Mouse (Mus musculus) liver, adult (tissue): ENCODE data around the gene Marcks.

Experiments used
- GATA4 ChIP-seq: IDR thresholded peaks from 2 replicates; pipeline ENCODE4 v1.6.1; 2014; ENCODE audit warnings: mild to moderate bottlenecking, low read length; ENCODE audit not compliant: insufficient replicate concordance

Marcks gene

DNA sequence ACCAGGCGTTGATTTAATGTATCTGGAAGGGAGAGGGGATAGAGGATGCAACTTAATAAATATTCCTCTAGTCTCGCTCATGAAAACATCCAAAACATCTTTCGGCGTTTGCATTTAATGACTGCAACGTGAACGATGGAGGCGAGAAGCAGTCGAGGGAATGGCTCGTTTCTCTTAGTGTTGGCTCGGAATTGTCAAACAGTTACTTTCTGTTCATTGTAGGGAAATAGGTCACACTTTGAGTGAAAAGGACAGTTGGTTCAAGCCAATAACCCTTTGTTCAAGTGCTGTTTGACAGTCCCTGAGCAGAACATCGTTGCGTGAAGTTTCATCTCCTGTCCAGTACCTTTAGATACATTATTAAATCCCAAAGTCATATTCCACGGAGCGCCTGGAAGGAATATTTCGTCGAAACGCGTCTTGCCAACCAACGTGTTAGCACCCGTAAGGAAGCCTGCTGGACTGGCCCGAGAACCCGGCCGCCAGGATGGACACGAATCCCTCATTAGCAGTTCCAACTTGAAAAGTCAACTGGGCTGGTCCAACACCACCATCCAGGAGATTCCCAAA is 1.5 kb upstream of the Marcks start:
- TF ChIP-seq GATA4, result no peak

DNA sequence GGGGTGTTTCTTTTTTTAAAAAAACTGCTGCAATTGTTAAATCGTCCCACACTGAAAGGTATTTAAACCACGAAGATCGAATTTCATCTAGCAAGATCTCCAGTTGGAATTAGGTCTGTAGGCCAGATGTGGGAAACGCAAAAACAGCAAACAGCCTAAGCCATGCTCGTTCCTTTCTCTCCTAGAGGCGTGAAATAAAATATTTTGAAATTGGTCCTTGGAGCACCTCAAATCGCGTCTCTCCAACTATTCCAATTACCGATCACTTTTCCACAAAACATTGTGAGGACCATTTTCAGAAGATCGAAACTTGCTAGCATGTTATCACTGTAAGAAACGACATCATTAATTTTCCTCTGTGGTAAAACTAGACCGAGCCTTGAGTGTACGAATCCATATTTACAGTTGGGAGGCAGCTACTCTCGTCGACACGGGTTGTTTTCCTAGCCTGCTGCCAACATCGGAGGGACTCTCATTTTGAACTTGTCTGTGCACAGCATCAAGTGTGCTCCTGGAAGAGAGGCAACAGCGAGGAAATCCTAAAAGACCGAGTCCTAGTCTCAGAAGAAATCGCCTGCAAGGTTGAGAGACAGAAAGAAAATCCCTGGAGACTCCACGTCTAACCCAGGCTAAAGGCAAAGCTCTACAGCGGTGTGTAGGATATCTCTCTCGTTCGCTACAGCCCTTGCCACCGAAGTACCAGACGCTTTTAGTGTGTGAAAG is 884 bp upstream of the Marcks start:
- TF ChIP-seq GATA4, result no peak

DNA sequence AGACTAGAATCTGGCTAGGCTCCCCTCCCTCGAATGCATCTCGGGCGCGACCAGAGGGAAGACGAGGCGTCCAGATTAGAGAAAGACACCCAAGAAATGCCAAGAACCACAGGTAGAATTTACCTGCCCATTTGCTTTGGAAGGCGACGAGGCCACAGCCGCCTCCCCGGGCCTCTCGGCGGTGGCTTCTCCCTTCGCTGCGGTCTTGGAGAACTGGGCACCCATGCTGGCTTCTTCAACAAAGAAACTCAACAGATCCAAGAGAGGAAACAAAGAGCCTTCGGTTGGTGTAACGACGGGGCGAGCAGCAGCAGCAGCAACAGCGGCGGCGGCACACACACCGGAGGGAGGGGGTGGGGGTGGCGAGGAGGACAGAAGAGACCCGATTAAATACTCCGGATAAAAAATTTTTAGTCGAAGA is 399 bp downstream of the Marcks start:
- TF ChIP-seq GATA4, result no peak

DNA sequence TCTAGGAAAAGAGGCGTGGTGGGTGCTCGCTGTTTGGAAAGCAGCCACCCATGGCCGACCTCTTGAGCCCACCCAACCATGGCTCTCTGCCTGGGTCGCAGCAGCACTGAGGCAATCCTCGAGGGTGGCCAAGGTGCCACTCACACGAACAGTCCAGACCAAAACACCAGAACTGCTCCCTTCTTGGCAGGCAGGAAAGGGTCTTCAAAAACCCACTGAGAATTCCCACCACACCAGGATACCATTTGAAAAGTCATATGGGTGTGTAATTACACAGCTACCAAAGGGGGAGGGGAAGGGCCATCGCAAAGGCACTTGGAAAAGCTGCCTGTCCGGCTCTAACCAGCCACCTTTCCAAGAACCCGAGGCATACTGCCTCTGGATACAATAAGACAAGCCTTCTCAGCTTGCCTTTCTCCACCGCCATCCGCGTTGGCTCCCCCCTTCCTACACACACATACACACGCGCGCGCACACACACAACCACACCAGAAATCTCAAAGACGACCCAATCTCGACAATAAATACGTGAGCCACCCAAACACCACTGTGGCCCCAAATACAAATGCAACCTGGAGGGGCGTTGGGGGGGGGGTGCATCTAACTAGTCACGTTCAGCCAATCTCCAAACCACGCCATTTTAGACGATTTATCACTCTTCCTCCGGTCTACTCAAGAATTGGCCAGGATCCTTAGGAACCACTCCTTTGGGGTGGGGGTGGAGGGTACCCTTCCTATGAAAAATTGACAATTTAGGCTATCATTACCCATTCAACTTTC is 999 bp downstream of the Marcks start:
- no peak for TF ChIP-seq GATA4

DNA sequence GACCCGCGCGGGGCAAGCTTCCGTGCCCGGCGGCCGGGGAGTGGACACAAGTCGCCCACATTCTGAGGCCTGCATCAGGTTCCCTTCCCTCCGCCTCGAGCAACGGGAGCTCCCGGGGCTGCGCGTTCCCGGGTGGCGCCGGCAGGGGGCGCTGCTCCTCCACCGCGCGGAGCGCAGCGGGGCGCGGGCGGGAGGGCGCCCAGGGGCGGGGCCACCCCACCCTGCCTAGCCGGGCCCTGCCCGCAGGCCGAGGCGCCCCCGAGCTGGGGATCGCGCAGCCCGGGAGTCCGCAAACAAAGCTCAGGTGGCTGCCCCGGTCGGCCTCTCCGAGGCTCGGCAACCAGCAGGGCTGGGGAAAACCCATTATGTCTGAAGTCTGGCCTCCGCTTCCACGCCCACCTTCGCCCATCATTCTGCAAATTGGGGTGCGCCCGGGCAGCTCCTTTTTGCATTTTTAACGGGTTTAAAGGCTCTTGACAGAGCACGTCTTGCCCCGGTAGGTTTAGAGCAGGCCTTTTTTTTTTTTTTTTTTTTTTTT is 1.7 kb downstream of the Marcks start:
- TF ChIP-seq GATA4, result no peak

DNA sequence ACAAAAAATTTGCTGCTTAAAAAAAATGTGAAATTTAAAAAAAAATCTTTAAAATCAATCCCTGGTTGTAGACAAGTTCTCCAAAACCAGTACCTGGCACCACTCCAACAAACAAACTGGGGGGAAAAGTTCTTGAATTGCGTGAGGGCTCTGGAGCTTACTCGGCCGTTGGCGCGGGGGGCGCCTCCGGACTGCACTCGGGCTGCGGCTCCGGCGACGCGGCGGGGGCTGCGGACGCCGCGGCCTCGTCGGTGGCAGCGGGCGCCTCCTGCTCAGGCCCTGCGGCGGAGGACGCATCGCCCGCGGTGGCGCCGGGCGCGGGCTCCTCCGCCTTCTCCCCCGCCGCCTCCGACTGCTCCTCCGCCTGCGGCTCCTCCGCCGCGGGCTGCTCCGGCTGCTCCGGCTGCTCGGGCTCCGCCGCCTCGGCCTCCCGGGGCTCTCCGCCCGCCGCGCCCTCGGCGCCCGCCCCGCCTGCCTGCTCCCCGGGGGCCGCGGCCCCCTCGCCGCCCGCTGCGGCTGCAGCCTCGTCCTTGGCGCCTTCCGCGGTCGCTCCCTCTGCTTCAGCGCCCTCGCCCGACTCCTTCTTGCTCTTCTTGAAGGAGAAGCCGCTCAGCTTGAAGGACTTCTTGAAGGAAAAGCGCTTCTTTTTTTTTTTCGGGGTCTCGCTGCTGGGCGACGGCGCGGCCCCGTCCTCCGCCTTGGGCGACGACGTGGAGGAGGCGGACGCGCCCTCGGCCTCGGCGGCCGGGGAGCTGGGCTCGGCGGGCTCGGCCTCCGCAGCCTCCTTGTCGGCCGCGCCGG is 2.6 kb downstream of the Marcks start:
- TF ChIP-seq GATA4, result no peak

DNA sequence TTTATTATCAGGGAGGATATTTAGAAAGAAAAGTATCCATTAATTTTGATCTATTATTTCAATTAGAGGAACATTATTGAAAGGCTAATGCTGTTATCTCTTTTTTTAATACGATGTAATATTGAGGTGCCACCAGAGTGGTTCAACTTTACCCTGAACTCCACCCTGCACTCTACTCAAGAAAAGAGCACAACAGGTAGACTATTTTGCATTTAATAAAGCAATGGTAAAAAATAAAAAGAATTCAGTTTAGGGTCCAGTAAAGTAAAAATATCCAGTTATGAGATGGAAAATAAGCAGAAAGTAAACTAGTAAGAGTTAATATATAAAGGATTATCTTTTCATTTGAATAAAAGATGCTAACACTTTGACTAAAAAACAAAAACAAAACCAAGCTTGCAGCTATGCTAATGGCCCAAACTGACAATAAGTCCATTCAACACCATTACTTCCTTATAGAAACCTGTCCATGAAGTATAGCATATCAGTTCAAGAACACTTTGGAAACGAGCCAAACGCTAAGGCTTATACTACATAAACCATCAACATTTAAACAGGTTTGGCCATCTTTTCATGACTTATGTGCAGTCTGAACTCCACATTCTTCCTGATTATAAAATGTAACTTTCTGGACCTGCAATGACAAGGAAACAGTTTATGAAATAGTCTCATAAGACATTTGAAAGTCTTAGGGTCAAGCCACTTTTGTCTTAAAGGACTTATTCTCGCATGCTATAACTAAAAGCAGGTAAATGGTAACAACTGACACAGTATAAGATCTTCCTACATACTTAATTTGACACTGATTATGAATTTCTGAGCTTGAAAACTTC is 4.6 kb downstream of the Marcks start:
- no peak for TF ChIP-seq GATA4

DNA sequence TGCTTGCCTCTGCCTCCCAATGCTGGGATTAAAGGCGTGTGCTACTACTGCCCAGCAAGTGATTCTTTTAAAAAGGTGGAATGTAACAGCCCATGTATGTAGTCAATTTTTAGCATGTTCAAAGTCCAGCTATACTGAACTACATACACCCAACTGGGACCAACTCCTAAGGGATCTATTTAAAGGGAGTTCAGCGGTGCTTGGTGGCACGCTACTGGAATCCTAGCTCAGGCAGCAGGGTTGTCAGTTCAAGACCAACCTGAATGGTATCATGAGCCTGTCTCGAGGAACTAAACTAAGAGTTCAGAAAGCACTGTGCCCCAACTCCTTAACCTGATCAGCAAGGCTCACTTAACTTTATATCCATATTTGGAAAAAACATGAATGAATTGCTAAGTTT is 6.0 kb downstream of the Marcks start:
- no peak for TF ChIP-seq GATA4

DNA sequence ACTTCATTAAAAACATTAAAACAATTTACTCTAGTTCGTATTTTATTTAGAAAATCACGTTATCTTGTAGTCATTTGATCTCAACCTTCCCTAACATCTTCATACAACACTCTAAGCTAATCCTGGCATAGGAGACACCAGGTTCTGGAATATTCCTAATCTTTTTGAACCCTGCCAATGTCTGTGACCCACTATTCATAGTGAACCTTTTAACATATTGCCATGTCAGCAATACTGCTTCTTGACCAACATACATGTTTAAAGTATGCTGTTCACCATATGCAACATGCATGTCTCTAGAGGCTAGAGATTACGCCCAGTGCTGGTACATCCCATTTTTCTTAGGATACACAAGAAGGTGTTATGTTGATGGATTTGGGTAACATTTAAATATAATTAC is 9.1 kb downstream of the Marcks start:
- TF ChIP-seq GATA4, result no peak

DNA sequence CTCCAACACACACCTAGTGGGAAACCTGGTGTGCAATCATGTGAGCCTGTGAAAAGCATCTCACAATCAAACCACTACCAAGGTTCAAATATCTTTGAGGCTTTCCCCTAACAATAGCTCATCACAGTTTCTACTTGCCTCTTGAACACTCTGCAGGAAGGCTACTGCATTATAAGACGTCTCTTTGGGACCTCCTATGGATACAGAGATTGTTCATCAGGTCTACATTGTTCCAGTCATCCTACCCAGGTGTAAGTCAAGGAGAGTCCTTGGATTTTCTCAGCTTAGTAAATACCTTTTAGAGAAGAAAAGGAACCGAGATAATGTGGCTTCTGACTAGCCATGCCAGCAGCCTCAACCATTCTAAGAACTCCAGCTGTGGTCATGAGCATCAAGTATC is 23.4 kb downstream of the Marcks start:
- TF ChIP-seq GATA4, result no peak

DNA sequence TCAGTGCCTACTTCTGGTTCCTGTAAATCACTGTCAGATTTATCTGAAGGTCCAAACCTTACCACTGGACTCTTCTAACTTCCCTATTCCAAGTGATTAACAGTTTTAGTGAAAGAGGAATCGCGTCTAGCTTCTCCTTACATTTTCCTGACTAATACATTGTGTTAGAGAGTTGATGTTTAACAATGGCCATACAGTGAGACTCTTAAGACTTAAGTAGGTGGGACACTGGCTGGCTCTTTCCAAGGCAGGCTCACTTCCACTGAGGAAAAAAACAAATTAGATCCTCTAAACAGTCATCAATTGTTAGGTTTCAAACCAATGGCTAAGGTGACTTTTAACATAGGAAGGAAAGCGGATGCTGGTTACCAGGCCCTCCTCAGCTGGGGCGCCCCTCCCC is 25.9 kb downstream of the Marcks start:
- no peak for TF ChIP-seq GATA4

DNA sequence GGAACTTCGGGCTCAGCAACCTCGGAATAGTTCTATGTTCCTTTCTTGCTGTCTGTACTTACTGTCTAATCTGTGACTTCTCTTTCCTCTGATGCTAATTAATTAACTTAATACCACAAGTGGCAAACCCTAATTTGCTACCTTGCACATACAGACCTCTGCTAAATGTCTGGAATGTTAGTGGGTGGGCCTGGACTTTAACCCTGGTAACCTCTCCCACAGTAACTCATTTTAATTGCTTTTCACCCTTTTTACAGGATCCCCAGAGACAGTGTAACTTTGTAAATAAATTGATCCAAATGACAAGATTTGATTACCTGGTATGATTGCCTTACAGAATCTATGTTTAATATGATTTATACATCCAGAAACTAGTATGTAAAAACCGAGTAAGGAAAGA is 26.4 kb downstream of the Marcks start:
- TF ChIP-seq GATA4, result no peak

DNA sequence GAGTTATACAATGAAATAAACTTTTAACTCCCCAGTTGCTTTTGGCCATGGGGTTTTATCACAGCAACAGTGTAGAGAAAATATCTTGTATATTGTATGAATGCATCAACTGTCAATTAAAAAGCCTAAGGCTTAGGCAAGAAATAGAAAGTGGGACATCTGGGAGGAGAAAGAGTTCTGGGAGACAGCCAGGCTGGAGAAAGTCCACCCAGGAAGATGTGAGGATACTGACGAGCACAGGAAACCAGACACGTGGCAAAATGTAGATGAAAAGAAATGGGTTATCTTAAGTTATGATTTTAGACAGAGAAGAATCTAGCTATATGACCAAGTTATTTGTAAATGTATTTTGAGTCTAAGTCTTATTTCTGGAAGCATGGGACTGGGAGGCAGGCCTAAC is 27.3 kb downstream of the Marcks start:
- no peak for TF ChIP-seq GATA4

DNA sequence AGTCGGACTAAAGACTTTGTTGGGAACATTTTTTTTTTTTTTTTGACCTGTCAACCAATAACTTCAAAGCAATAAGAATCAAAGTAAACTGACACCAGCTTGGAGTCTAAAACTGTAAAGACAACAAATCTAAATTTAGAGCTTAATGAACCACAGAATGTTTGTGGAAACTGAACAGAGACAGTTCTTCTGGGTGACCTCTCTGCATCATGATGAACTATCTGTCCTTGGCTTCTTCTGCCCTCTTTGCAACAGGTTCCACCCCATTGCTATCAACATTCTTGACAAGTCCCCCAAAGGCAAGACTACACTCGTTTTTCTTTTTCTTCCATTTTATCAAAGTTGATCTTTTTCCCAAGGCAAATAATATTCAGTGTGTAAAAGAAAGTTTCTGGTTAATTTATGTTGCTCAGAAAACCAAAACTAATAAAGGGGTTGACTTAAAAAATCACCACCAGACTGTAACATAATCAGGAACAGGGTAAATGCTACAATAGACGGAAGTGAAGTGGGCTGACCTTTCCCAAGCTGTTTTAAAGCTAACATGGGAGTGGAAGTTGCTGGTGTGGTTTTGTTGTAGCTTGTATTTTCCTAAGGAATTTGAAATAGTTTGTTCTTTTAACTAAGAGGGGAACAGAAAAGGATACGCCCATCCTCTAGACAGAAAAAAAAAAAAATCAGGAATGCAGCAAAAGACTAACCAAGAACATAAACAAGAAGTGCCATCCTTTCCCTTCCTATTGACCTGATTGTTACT is 31.7 kb downstream of the Marcks start:
- TF ChIP-seq GATA4, result no peak
